Mouse (Mus musculus) inflammation-experienced regulatory T-cells, adult 6 months (primary cell): ENCODE measurements around the gene Pvr. TPM values are rescaled to one million over a fixed set of nuclear protein-coding genes. Genes with fewer than 3 reads are reported as not detected.

Source experiments
- ATAC-seq: one replicate; pipeline ENCODE4 v1.8.0; 2017
- polyA plus RNA-seq, 3 experiments: library from polyadenylated mRNA; unstranded; fragments of 100-300 nt; shearing (Covaris generic); gene quantifications; one replicate each; pipeline ENCODE4 v1.2.1; 2017

Gene Pvr
- 10 to 100 TPM; 14.2 to 23.8 (median 19.6) TPM for polyA plus RNA-seq

DNA sequence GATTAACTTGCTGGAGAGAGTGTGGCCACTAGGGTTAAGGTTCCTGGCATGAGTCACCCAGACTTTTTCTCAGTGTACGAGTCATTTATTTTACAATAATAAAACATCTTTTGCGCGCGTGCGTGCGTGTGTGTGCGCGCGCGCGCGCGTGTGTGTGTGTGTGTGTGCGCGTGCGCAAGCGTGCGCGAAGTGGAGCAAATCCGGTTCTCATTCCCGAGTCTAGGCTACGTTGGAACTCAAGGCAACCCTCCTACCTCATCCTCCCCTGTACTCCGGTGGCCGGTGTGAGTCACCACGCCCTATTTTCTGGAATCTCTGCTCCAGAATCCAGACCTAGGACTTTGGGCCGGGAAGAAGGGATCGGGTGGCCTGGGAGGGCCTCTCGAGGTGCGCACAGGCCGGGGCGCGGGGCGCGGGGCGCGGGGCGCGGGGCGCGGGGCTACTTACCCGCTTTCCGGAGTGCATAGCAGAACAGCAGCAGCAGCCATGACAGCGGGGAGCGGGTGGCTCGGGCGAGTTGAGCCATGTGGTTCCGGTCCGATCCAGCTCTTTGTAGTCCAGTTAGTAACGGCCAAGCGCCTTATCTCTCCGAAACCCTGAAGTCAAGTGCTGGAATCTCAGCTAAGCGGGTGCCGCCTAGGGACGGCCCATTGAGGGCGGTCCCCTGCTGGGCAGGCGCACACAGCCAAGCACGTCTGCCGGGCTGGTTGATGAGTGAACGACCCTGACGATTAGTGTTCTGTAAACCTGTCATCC lies at the start of gene Pvr:
Pvr (minus strand) TSS at position 655 of the 756 bp plus-strand sequence.
- ATAC-seq = peak; percentile 73

DNA sequence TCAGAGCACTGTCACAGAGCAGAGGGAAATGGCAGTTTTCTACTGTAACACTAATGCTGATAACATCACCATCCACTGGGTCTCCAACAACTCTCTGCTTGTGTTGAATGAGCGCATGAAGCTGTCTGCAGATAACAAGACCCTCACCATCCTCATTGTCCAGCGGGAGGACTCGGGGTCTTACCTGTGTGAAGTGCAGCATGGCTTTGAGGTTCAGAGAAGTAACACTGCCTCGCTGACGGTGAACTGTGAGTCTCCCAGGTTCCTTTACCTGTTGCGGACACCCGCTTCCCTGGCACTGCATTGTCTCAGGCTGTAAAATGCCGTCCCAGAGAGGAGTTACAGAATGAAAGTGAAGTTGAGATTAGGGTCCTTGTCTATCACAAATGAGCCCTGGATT lies 49.2 kb upstream of the Pvr start:
- ATAC-seq = no peak

GRCm38 (mm10) chr7:19969541-19970090 lies 48.7 kb upstream of the Pvr start:
- ATAC-seq = no peak

DNA sequence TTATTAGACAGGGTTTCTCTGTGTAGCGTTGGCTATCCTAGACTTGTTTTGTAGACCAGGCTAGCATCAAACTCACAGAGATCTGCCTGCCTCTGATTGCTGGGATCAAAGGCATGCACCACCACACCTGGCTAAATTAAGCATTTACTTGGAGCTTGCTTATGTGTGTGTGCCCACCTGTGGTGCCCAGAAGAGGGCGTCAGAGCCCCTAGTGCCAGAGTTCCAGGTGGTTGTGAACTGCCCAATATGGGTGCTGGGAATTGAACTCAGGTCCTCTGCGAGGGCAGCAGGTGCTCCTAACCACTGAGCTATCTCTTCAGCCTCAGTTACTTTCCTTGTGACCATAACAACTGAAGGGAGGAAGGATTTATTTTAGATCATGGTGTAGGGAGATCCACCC lies 48.1 kb upstream of the Pvr start:
- no peak for ATAC-seq

- ATAC-seq = no peak
Observed at GRCm38 (mm10) chr7:19964985-19965579, 44.1 kb upstream of the Pvr start, which contains the start of gene Ceacam20. Ceacam20 (plus strand) TSS chr7:19965412.

- ATAC-seq = no peak
Observed at GRCm38 (mm10) chr7:19962423-19962822, 41.5 kb upstream of the Pvr start.

- peak; percentile 74 for ATAC-seq
Observed at GRCm38 (mm10) chr7:19956341-19956781, 35.4 kb upstream of the Pvr start.

- ATAC-seq = no peak
Observed at GRCm38 (mm10) chr7:19955861-19956260, 34.9 kb upstream of the Pvr start.

DNA sequence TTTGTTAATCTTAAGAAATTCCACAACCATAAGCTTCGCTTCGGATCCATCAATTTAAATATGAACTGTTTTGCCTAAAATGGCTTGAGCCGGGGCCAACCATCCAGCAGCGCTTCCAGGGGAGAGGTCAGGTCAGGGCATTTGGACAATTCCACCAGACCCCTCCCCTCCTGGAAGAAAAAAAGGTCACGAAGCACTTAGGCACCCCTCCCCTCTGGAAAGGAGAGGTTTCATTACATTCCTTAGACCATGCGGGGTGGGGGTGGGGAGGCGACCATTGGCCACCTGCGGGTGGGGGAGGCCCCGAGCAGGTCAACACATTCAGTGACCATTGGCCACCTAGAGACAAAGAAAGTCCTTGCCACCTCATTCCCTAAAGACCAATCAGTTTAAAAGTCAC lies 32.1 kb upstream of the Pvr start:
- ATAC-seq = no peak

DNA sequence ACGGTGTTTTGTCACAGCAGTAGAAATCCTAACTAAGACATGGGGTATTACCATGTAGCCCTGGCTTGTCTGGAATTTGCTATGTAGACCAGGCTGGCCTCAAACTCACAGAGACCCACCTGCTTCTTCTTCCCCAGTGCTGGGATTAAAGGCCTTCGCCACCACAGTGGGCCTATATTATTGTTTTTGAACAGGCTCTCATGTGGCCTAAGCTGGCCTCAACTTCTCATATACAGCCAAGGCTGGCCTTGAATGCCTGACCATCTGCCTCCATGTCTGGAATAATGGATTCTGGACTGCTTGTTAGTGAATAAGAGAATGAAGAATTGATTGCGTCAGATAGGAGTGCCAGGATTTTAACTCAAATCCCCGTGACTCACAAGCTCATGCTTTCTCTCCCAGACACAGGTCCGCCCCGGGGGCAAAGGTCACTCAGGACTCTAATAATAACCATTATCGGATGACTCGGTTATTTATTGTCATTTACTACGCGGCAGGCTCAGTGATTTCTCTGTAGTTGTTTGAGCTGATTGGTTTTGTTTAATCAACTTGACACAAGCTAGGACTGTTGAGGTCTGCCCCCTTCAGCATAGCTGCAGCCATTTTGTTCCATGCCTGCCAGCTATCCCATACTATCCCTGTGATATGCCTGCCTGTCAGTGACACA lies 31.5 kb upstream of the Pvr start:
- ATAC-seq = no peak

- ATAC-seq = no peak
Observed at GRCm38 (mm10) chr7:19950589-19950988, 29.6 kb upstream of the Pvr start, which contains the start of gene Igsf23. Igsf23 (minus strand) TSS chr7:19950756.

DNA sequence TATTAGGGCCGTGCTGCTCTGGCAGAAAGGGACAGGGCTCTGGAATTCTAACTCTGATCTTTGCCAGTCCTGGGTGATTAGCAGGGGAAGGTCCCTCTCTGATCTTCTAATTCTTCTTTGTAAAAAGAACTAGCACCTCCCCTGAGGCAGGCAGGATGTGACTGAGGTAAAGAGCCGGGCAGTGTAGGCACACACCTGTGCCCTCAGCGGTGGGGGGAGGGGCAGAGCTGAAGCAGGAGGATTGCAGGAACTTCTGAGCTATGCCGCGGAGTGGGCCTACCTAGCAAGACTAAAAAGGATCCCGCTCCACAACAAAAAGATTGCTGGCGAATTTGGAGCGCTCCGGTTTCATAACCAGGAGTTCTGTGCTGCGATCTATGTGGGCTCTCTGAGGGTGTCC lies 29.0 kb upstream of the Pvr start:
- peak; percentile 17 for ATAC-seq

DNA sequence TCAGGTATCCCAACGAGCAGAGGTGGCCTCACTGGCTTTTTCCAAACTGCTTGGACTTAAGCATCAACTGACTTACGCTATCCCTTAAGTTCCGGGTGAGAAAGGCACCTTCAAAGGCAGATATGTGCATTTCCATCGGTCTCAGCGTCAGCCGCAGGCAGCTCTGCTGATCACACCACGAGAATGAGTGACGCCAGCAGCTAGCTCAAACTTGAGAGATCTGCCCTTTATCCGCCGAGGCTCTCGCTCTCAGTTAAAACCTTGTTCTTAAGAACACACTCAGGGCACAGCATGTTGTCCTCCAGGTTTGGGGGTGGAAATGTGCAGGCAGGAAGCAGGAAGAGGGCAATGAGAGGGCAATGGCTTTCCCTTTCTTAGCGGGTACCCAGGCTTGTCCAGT lies 28.0 kb upstream of the Pvr start:
- ATAC-seq = peak; percentile 27

DNA sequence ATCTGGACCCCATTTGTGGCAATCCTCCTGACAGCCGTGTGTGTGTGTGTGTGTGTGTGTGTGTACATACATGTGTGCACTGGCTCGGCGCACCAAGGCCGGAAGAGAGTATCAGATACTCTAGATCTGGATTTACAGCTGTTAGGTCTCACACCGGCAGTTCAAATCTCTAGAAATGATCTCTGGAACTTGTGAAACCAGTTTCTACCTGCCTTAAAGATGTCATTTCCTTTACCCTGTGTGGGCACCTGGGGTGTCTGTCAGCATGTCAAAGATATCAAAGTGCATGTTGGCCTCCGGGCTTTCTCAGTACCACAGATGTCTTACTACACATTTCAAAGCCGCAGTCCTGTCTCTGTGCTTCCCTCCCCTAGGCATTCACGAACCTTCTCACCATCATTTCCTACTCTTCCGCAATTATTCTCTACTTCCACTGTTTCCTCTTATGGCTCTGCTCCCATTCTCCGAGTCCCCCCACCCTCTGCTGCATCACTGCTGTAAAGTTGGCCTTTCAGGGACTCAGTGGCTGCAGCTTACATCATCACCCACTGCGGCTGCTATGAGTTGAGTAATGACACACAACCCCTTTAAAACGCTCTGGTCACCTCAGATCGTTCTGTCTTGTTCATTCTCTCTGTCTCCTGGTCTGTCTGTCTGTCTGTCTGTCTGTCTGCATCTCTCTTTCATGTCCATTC lies 25.0 kb upstream of the Pvr start:
- ATAC-seq = peak; percentile 80

DNA sequence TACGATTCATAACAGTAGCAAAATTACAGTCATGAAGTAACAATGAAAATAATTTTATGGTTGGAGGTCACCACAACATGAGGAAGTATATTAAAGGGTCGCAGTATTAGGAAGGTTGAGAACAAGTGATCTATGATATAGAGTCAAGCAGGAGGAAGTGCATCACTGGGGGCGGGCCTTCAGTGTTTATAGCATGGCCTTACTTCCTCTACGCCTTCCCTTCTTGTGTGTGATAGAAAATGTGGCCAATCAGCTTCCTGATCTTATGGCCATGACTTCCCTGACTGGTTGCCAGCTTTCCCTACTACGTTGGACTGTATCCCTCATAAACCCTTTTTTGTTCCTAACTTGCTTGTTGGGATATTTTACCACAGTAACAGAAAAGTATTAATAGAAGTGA lies 24.2 kb upstream of the Pvr start:
- peak; percentile 32 for ATAC-seq

DNA sequence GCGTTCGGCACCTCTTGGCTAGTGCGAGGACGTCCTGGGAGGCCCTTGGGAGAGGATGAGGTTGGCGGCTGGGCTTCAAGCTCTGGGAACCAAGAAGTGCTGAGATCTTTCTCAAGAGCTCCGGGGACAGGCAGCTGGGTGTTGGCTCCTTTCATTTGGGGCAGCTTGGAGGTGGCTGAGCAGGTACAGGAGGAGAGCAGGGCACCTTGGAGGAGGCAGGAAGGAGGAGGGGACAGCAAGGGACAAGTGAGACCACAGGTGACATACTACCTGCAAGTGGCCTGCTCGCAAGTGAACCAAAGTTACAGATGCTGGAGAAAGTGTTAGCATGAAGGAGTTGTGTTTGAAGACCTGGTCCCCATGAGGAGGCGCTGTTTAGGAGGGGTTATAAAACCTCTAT lies 23.7 kb upstream of the Pvr start:
- no peak for ATAC-seq

DNA sequence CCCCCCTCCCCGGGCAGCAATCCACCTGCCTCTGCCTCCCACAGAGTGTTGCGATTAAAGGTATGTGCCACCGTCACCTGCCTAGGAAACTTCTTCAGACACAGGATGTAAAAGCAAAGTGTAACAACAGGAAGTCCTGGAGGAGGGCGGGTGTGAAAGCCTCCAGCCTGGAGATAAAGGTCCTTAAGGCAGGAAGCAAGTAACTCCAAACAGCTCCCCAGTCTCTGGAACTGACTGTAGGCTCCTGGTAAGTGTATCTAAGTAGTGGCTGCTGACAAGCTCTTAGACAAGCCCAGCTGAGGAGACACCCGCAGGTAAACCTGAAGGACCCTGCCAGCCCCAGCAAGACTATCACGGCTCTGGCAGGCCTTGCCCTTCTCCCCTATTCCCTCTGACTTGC lies 19.3 kb upstream of the Pvr start:
- ATAC-seq = peak; percentile 85

DNA sequence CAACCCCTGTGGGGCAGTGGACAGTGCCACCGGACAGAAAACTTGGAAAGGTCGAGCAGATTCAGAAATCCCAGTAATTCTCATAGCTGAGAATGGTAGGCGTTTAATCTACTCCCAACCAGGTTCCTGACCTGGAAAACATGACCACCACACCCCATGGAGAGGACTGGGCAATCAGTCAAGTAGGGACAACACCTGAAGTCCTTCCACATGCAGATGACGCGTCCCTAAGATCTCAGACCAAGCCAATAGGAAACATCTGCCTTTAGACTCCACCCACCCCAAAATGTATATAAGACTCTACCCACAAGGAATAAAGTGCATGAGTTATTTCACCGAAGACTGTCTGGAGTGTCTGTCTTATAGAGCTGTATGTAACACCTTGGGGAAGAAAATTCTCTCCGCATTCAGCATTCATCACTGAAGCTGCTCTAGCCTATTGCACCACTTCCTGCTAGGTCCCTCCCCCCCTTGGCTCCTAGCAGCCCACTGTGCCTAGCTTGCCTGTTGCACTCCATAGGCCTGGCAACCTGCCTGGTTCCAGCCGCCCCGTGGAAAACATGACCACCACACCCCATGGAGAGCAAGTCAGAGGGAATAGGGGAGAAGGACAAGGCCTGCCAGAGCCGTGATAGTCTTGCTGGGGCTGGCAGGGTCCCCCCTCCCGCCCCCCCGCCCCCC lies 18.7 kb upstream of the Pvr start:
- ATAC-seq = peak; percentile 71

DNA sequence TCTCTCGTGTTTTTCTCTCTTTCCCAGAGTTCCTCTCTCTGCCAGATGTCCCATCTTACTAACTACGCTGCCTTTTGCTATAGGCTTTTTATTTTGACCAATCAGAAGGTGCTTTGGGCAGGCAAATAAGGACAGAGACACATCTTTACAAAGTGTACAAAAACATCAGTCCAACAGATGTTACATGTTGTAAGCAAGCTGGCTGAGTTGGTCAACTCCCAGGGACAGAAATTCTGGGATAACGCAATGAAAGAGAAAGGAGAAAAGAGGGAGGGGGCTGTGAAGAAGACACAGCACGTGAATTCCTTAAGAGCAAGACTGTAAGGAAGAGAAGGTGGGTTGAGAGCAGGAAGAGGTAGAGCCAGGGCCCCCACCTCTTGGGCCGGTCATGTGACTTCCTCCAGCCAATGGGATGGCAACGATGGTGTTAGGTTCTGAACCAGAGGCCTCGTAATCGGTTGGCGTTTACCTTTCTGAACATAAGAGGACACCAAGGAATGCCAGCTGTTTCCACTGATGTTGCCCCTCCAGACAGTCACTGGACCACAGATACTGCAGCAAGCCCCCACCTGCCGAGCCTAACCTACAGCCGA lies 16.4 kb upstream of the Pvr start:
- no peak for ATAC-seq

DNA sequence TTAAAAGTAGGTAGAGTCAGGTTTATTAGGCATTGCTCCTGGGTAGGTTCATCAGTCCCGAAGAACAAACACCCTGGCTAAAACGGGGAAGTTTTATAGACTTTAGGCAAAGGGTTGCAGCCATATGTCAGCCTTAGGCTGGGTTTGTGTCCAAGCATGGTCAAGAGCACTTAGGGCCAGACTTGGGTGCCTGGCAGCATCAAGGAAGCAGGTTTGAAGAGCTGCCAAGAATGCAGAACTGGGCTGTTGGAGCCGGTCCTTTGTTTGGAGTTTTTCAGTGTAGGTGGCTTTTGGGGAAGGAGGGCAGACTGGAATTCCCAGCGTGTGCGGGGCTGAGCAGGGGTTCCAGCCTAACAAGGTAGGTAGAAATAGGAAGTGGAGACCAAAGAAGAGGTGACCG lies 15.0 kb upstream of the Pvr start:
- no peak for ATAC-seq

DNA sequence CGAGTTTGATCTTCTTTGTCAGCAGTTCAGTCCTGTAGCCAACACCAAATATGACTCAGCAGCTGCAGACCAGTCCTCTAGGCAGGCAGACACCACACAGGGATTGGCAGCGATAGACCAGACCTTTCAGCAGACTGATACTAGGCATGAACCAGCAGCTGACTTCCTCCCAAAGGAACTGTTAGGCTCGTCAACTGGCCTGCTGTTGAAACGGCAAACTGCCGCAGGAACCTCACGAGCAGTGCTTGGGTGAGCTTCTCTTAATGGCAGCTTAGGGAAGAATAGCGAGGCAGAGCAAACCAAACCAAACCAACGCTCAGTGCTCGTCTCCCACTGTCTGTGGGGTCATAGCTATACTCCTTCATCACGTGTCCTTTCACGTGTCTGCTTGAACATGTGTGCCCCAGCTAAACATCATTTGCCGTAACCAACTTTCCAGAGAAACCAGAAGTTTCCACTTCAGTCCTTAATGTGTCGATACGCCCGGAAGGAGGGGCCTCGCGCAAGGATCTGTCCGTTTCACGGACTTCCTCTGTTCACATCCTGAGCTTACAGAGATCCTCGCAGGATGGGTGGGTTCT lies 14.3 kb upstream of the Pvr start:
- ATAC-seq = no peak
